ENCODE assay signal across 10 mouse cellular contexts in genomic region chr4:149570498-149570863, GRCm38 (mm10).
"Had no signal": no experiment of that assay in that cellular context is flagged by ENCODE, and none has a peak within 500 bp of the region (broad histone marks: within the 10 kb centered on the region; RNA-seq: fewer than 3 reads in every experiment).

No protein-coding gene starts in this region.

- H3K4me2 ChIP-seq: liver, embryonic 12.5 days; neural tube, embryonic 13.5 days had no signal

- H3K4me3 ChIP-seq: limb, embryonic 10.5 days; liver, embryonic 12.5 days; lung, embryonic 15.5 days; neural tube, embryonic 13.5 days had no signal

- DNase-seq: liver, postnatal 0 days; midbrain, embryonic 14.5 days; right cerebral cortex, postnatal 14 days; thymus, adult 2 months; thymus, postnatal 25 days had no signal

- ATAC-seq: liver, embryonic 12.5 days; liver, postnatal 0 days had no signal

- H3K9me3 ChIP-seq: limb, embryonic 10.5 days; liver, embryonic 12.5 days; lung, embryonic 15.5 days; neural tube, embryonic 13.5 days had no signal

- H3K36me3 ChIP-seq: liver, embryonic 12.5 days had no signal

- H3K27ac ChIP-seq: limb, embryonic 10.5 days; liver, embryonic 12.5 days; macrophage; neural tube, embryonic 13.5 days had no signal

- H3K27me3 ChIP-seq: lung, embryonic 15.5 days; neural tube, embryonic 13.5 days had no signal
